Mouse (Mus musculus) heart, postnatal 0 days (tissue): ENCODE measurements around the gene Olfr420.

ENCODE experiments used
- CTCF ChIP-seq: IDR thresholded peaks from 2 replicates; pipeline ENCODE4 v1.5.1; 2016; ENCODE audit warnings: antibody characterized with exemption, control low read depth, low read depth
- EP300 ChIP-seq: IDR thresholded peaks from 2 replicates; pipeline ENCODE4 v1.6.1; 2016; ENCODE audit warnings: antibody characterized with exemption, low read depth

DNA sequence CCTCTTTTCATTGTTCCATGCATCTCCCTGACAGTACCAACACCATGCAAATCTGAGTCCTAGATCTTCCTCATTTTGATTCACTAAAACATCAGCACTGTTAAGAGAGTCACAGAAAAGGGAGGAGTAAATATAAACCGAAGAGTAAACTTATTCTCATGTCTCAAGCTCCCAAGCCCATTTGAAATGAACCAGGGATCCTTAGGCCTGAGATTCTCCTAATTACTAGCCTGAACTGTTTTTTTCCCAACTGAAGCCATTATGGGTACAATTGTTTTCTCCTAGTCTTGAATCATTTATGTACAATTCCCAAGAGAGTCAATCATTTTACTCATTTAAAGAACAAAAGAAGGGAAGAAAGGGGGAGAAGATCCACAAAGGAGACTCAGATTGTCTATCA, at the start of gene Olfr420:
- TF ChIP-seq CTCF (no peak), EP300 (no peak)
